Mouse (Mus musculus) lung, embryonic 16.5 days (tissue): ENCODE results near the gene Syce3. TPM values are rescaled to one million over a fixed set of nuclear protein-coding genes. Genes with fewer than 3 reads are reported as not detected.

Experiments used
- ATAC-seq: fragments of 200-750 bp; cut with Nextera tagmentation; 2 replicates; pipeline ENCODE4 v1.8.0; 2017; ENCODE audit warnings: low read depth, mild to moderate bottlenecking, moderate library complexity
- H3K27ac ChIP-seq: fragments of 300-500 bp; sonication (generic); 2 replicates; pipeline ENCODE4 v1.5.1; 2014; ENCODE audit warnings: mild to moderate bottlenecking, control low read depth, low read length
- H3K27me3 ChIP-seq: fragments of 300-500 bp; sonication (generic); 2 replicates; pipeline ENCODE4 v1.6.1; 2014; ENCODE audit warnings: low read depth, low read length, mixed read lengths; ENCODE audit not compliant: control insufficient read depth, insufficient read depth
- H3K36me3 ChIP-seq: fragments of 300-500 bp; sonication (generic); 2 replicates; pipeline ENCODE4 v1.6.1; 2014; ENCODE audit warnings: low read length; ENCODE audit not compliant: control insufficient read depth, insufficient read depth
- H3K4me1 ChIP-seq: fragments of 300-500 bp; sonication (generic); replicated peaks from 2 replicates; pipeline ENCODE4 v1.6.1; 2014; ENCODE audit warnings: low read length, mixed read lengths; ENCODE audit not compliant: control insufficient read depth, insufficient read depth
- H3K4me2 ChIP-seq: fragments of 300-500 bp; sonication (generic); 2 replicates; pipeline ENCODE4 v1.6.1; 2014; ENCODE audit warnings: low read depth, low read length, control low read depth
- H3K4me3 ChIP-seq: fragments of 300-500 bp; sonication (generic); 2 replicates; pipeline ENCODE4 v1.5.1; 2014; ENCODE audit warnings: mild to moderate bottlenecking, low read length, control low read depth
- H3K9ac ChIP-seq: fragments of 300-500 bp; sonication (generic); 2 replicates; pipeline ENCODE4 v1.6.1; 2014; ENCODE audit warnings: low read length, control low read depth
- H3K9me3 ChIP-seq: fragments of 300-500 bp; sonication (generic); 2 replicates; pipeline ENCODE4 v1.6.1; 2016; ENCODE audit warnings: low read length; ENCODE audit not compliant: control insufficient read depth
- WGBS: fragments of 180-500 bp; shearing (Covaris S2); extraction: QIAGEN DNeasy Blood & Tissue Kit; methylation state at CpG from one replicate; pipeline ENCODE4 v1.1.7; 2014; 5-methylcytosine and 5-hydroxymethylcytosine counted together
- polyA plus RNA-seq: library from polyadenylated mRNA; unstranded; fragments of >200 nt; fragmentation: Nextera tagmentation; extraction: Ambion mirVana; gene quantifications from 2 replicates; pipeline ENCODE4 v1.2.1, GENCODE M21; 2015

The Syce3 gene
- polyA plus RNA-seq: not detected in 2 replicates

DNA sequence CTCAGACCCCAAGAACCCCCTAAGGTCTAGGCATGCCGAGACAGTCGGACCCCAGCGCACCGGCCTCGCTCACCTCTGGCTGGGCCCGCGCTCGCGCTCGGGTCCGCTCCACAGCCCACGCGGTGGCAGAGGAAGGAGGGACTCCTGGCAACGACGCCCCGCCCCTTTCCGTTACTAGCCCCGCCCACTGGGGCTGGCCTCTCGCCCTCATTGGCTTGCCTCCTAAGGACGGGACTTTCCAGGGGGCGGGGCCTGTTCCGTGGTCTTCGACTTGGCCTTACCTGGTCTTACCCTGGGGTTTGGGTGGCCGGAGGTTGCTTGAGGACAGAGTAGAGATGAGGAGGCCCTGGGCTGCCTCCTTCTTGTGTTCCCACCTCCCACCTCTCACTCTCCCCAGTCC is at the start of gene Syce3:
TSS of gene Syce3 (minus strand) at position 386 of the 400 bp plus-strand sequence.
- H3K9ac ChIP-seq: no peak within 1 kb of the TSS
- H3K4me2 ChIP-seq: no peak within 1 kb of the TSS
- H3K9me3 ChIP-seq: peaks cover 2% of the 10 kb centered on the region; the same call in 1 of the 2 replicates
- H3K36me3 ChIP-seq: no peaks in the 10 kb centered on the region
- no peaks in the 10 kb centered on the region for H3K4me1 ChIP-seq
- no peak for ATAC-seq
- no peak within 1 kb of the TSS for H3K27ac ChIP-seq
- WGBS: 67% methylated on average over 11 of the region's 24 CpGs
- no peak within 1 kb of the TSS for H3K4me3 ChIP-seq
- H3K27me3 ChIP-seq: no peaks in the 10 kb centered on the region

DNA sequence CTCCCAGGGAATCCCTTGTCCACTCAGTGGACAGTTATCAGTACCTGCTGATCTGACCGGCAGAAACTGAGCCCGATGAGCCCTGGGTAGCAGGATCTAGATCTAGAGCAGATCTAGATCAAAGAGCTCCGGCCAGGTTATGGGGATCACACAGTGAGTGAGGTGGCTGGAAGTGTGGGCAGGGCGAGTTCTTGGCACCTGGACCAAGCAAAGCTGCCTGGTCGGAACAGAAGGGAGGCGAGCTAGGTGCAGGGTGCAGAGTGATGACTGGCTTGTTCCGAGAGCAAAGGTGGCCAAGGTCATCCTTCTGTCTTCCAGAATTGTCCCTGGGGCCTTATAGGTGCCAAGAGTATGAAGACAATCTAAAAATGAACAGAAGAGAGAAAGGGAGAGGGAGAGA is 49.5 kb upstream of the Syce3 start:
- no peak for ATAC-seq
- Histone ChIP-seq H3K9me3 (no peaks in the 10 kb centered on the region), H3K27ac (no peak overlapping the region), H3K4me3 (no peak overlapping the region), H3K27me3 (peaks cover 6% of the 10 kb centered on the region), H3K9ac (no peak overlapping the region), H3K4me1 (no peaks in the 10 kb centered on the region), H3K36me3 (no peaks in the 10 kb centered on the region), H3K4me2 (no peak overlapping the region)
- WGBS: 78% methylated on average over 7 of the region's 7 CpGs

GRCm38 (mm10) chr15:89458942-89459341 is 48.6 kb upstream of the Syce3 start:
- ATAC-seq: no peak
- no peaks in the 10 kb centered on the region for H3K9me3 ChIP-seq
- H3K9ac ChIP-seq: no peak overlapping the region
- H3K4me3 ChIP-seq: no peak overlapping the region
- no peak overlapping the region for H3K27ac ChIP-seq
- H3K36me3 ChIP-seq: no peaks in the 10 kb centered on the region
- peaks cover 3% of the 10 kb centered on the region; the same call in 1 of the 2 replicates for H3K4me1 ChIP-seq
- H3K27me3 ChIP-seq: peaks cover 10% of the 10 kb centered on the region
- no peak overlapping the region for H3K4me2 ChIP-seq
- 86% methylated on average over 15 of the region's 15 CpGs for WGBS

DNA sequence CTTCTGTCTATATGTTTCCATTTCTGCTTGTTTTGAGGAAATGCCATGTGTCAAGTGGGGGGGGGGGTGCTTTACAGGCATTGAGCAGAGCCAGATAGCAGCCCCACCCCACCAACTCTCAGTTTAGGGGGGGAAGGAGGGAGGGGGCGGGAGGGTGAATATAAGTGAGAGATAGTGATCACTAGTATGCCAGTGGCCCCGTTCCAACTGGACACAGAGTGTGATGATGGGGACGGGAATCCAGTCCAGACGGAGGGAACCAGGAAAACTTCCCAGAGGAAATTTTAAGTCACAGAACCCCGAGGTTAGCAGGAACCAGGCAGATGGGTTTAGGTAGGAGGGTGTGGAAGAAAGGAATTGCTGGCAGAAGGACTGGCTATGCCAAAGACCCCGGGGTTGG is 45.3 kb upstream of the Syce3 start:
- no peak overlapping the region for H3K4me3 ChIP-seq
- no peak for ATAC-seq
- H3K9me3 ChIP-seq: no peaks in the 10 kb centered on the region
- WGBS: 61% methylated on average over 6 of the region's 6 CpGs
- peaks cover 7% of the 10 kb centered on the region; the same call in 1 of the 2 replicates for H3K4me1 ChIP-seq
- H3K36me3 ChIP-seq: no peaks in the 10 kb centered on the region
- H3K9ac ChIP-seq: no peak overlapping the region
- H3K4me2 ChIP-seq: no peak overlapping the region
- peaks cover 19% of the 10 kb centered on the region for H3K27me3 ChIP-seq
- no peak overlapping the region for H3K27ac ChIP-seq

- WGBS: 28% methylated on average over 4 of the region's 6 CpGs
- Histone ChIP-seq H3K27ac (no peak overlapping the region), H3K9me3 (no peaks in the 10 kb centered on the region), H3K4me2 (no peak overlapping the region), H3K27me3 (peaks cover 19% of the 10 kb centered on the region), H3K4me1 (peaks cover 7% of the 10 kb centered on the region; the same call in 1 of the 2 replicates), H3K4me3 (no peak overlapping the region), H3K36me3 (no peaks in the 10 kb centered on the region), H3K9ac (no peak overlapping the region)
- ATAC-seq: no peak
Measured at GRCm38 (mm10) chr15:89454857-89455256, 44.6 kb upstream of the Syce3 start.

- ATAC-seq: no peak
Measured at GRCm38 (mm10) chr15:89453865-89454478, 43.7 kb upstream of the Syce3 start, which contains the start of gene Mapk8ip2. Gene Mapk8ip2 (plus strand): TSS chr15:89453913.

GRCm38 (mm10) chr15:89452906-89453864 is 42.9 kb upstream of the Syce3 start:
- peaks cover 19% of the 10 kb centered on the region for H3K27me3 ChIP-seq

More at GRCm38 (mm10) chr15:89453865-89454478, 43.7 kb upstream of the Syce3 start, which contains the start of gene Mapk8ip2:
- H3K36me3 ChIP-seq: no peaks in the 10 kb centered on the region
- peaks cover 19% of the 10 kb centered on the region for H3K27me3 ChIP-seq
- peak within 1 kb of the TSS; percentile 73 for H3K4me2 ChIP-seq
- H3K27ac ChIP-seq: no peak within 1 kb of the TSS
- H3K9me3 ChIP-seq: no peaks in the 10 kb centered on the region
- peaks cover 7% of the 10 kb centered on the region; the same call in 1 of the 2 replicates for H3K4me1 ChIP-seq
- H3K4me3 ChIP-seq: peak within 1 kb of the TSS; percentile 40
- WGBS: under 1% methylated on average over 53 of the region's 53 CpGs
- no peak within 1 kb of the TSS for H3K9ac ChIP-seq

GRCm38 (mm10) chr15:89442486-89443070 is 32.3 kb upstream of the Syce3 start:
- Histone ChIP-seq H3K4me3 (no peak overlapping the region), H3K9me3 (no peaks in the 10 kb centered on the region), H3K4me2 (no peak overlapping the region), H3K27me3 (no peaks in the 10 kb centered on the region), H3K27ac (no peak overlapping the region), H3K9ac (no peak overlapping the region), H3K36me3 (no peaks in the 10 kb centered on the region), H3K4me1 (no peaks in the 10 kb centered on the region)
- WGBS: 30% methylated on average over 8 of the region's 8 CpGs
- ATAC-seq: no peak

More at GRCm38 (mm10) chr15:89452906-89453864, 42.9 kb upstream of the Syce3 start:
- Histone ChIP-seq H3K9me3 (no peaks in the 10 kb centered on the region), H3K27ac (no peak overlapping the region), H3K4me2 (peak overlapping the region; percentile 73), H3K36me3 (no peaks in the 10 kb centered on the region), H3K9ac (no peak overlapping the region), H3K4me3 (peak overlapping the region; percentile 40; the same call in 1 of the 2 replicates), H3K4me1 (peaks cover 7% of the 10 kb centered on the region; the same call in 1 of the 2 replicates)
- peak; percentile 74; the same call in 1 of the 2 replicates for ATAC-seq
- WGBS: 5% methylated on average over 24 of the region's 24 CpGs
